ENCODE assay signal across 9 mouse cellular contexts in the genomic region with DNA sequence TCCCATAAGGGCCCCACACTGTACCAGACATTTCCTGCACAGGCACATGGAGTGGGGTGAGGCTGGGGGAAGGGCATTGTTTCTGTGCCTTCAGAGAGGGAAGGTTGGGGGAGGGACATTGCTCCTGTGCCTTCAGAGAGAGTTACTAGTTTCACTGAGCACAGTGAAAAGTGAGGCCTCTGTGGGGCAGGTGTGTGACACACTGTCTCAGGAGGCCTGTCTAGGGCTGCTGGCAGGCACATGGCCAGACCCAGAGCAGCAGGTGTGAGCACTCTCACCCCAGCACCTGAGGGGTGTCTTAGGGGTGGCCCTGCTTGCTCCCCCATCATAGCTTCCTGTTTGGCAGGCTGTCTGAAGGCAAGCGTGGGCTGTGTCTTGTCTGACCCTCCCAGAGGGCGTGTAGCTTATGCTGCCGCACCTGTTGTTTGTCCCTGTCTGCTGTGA. TPM values are rescaled to one million over a fixed set of nuclear protein-coding genes. Genes with fewer than 3 reads are reported as not detected.
DNase-seq lines count a peak whose midpoint lies in the region; ATAC-seq lines count a peak whose summit lies in the region.
"Had no signal": no experiment of that assay in that cellular context is flagged by ENCODE, and none has a peak within 500 bp of the region (broad histone marks: within the 10 kb centered on the region; RNA-seq: fewer than 3 reads in every experiment).

No protein-coding gene starts in this region.

- peak overlapping the region; percentile 89 for H3K4me3 ChIP-seq in heart, embryonic 12.5 days
- H3K4me3 ChIP-seq in embryonic facial prominence, embryonic 14.5 days (ENCODE audit: low read depth, low read length): no peak overlapping the region
- H3K4me3 ChIP-seq in liver, embryonic 16.5 days (ENCODE audit: low read depth, low read length): peak overlapping the region; percentile 98
- H3K4me3 ChIP-seq in stomach, embryonic 14.5 days (ENCODE audit: low read depth, low read length): no peak overlapping the region

- peak overlapping the region; percentile 40 for H3K27ac ChIP-seq in heart, embryonic 12.5 days (ENCODE audit: poor library complexity, severe bottlenecking)
- no peak overlapping the region; the same call in 1 of the 2 replicates for H3K27ac ChIP-seq in embryonic facial prominence, embryonic 14.5 days (replicated peaks; ENCODE audit: low read depth, low read length)
- peak overlapping the region; percentile 91 for H3K27ac ChIP-seq in liver, embryonic 16.5 days (ENCODE audit: low read length)
- peak overlapping the region; percentile 63 for H3K27ac ChIP-seq in stomach, embryonic 14.5 days (ENCODE audit: low read length)

- WGBS in heart, embryonic 12.5 days: 58% methylated on average over 3 of the region's 3 CpGs
- 63% methylated on average over 2 of the region's 3 CpGs for WGBS in embryonic facial prominence, embryonic 14.5 days
- 45% methylated on average over 3 of the region's 3 CpGs for WGBS in liver, embryonic 16.5 days (ENCODE audit: insufficient replicate concordance)
- 51% methylated on average over 3 of the region's 3 CpGs for WGBS in stomach, embryonic 14.5 days

- H3K4me1 ChIP-seq in heart, embryonic 12.5 days (replicated peaks): peaks cover 85% of the 10 kb centered on the region
- peaks cover 22% of the 10 kb centered on the region for H3K4me1 ChIP-seq in embryonic facial prominence, embryonic 14.5 days (ENCODE audit: control insufficient read depth, insufficient read depth, low read length)
- H3K4me1 ChIP-seq in liver, embryonic 16.5 days (ENCODE audit: control insufficient read depth, low read depth, low read length): peaks cover 82% of the 10 kb centered on the region
- peaks cover 49% of the 10 kb centered on the region for H3K4me1 ChIP-seq in stomach, embryonic 14.5 days (ENCODE audit: control insufficient read depth, insufficient read depth, low read length)

- peak overlapping the region; percentile 81 for H3K4me2 ChIP-seq in heart, embryonic 12.5 days
- H3K4me2 ChIP-seq in embryonic facial prominence, embryonic 14.5 days (ENCODE audit: low read depth, low read length): 0 out of 2 replicates have a peak overlapping the region, but pooled peaks have one; percentile 8
- H3K4me2 ChIP-seq in liver, embryonic 16.5 days (ENCODE audit: low read depth, low read length): peak overlapping the region; percentile 86
- no peak overlapping the region for H3K4me2 ChIP-seq in stomach, embryonic 14.5 days (replicated peaks; ENCODE audit: low read depth, low read length)

- H3K36me3 ChIP-seq in heart, embryonic 12.5 days: peaks cover 73% of the 10 kb centered on the region
- H3K36me3 ChIP-seq in embryonic facial prominence, embryonic 14.5 days (ENCODE audit: control insufficient read depth, insufficient read depth, low read length): peaks cover 19% of the 10 kb centered on the region; the same call in 1 of the 2 replicates
- peaks cover 93% of the 10 kb centered on the region for H3K36me3 ChIP-seq in liver, embryonic 16.5 days (ENCODE audit: control insufficient read depth, insufficient read depth)
- H3K36me3 ChIP-seq in stomach, embryonic 14.5 days (ENCODE audit: control insufficient read depth, insufficient read depth, low read length): peaks cover under 1% of the 10 kb centered on the region

- no peak for ATAC-seq in heart, embryonic 12.5 days (ENCODE audit: insufficient number of reproducible peaks, low FRiP score)
- ATAC-seq in embryonic facial prominence, embryonic 14.5 days (ENCODE audit: low read depth): peak; percentile 61; the same call in 1 of the 2 replicates
- no peak for ATAC-seq in liver, embryonic 16.5 days (ENCODE audit: low read depth)
- ATAC-seq in stomach, embryonic 14.5 days (ENCODE audit: insufficient number of reproducible peaks, insufficient read depth, low FRiP score, low read depth): 0 out of 2 replicates have a peak, but pooled peaks have one; percentile 5

- no peaks in the 10 kb centered on the region for H3K27me3 ChIP-seq in heart, embryonic 12.5 days (replicated peaks)
- no peaks in the 10 kb centered on the region for H3K27me3 ChIP-seq in embryonic facial prominence, embryonic 14.5 days (replicated peaks; ENCODE audit: control insufficient read depth, insufficient read depth, low read length)
- H3K27me3 ChIP-seq in liver, embryonic 16.5 days (ENCODE audit: control insufficient read depth, insufficient read depth, low read depth, low read length): no peaks in the 10 kb centered on the region
- H3K27me3 ChIP-seq in stomach, embryonic 14.5 days (ENCODE audit: control insufficient read depth, insufficient read depth, low read length): no peaks in the 10 kb centered on the region

- intact Hi-C loops in heart, postnatal 25 days (cut with DNase I): loop anchor here (10.0 kb wide), 1 partner anchor 58 kb away; no protein-coding TSS in a partner anchor
- intact Hi-C loops in left cerebral cortex, postnatal 36 days (cut with DNase I): loop anchor here (10.0 kb wide), 1 partner anchor 58 kb away; no protein-coding TSS in a partner anchor

- no peak for DNase-seq in heart, postnatal 25 days (ENCODE audit: low spot score)
- DNase-seq in embryonic facial prominence, embryonic 14.5 days (ENCODE audit: low spot score): peak; percentile 71
- no peak for DNase-seq in embryo, embryonic 9.5 days (ENCODE audit: extremely low spot score)
- DNase-seq in adipocyte (ENCODE audit: low spot score): no peak
- DNase-seq in left cerebral cortex, postnatal 36 days (ENCODE audit: low spot score in 2 of 2): no peak

- H3K9ac ChIP-seq in heart, embryonic 12.5 days: peak overlapping the region; percentile 90
- H3K9ac ChIP-seq in embryonic facial prominence, embryonic 14.5 days (ENCODE audit: low read depth, low read length): no peak overlapping the region
- H3K9ac ChIP-seq in liver, embryonic 16.5 days (ENCODE audit: low read depth, low read length): peak overlapping the region; percentile 97
- H3K9ac ChIP-seq in stomach, embryonic 14.5 days (replicated peaks; ENCODE audit: low read depth, low read length): no peak overlapping the region

- H3K9me3 ChIP-seq in heart, embryonic 12.5 days (replicated peaks): no peaks in the 10 kb centered on the region
- no peaks in the 10 kb centered on the region for H3K9me3 ChIP-seq in embryonic facial prominence, embryonic 14.5 days (ENCODE audit: control insufficient read depth, low read length)
- H3K9me3 ChIP-seq in liver, embryonic 16.5 days (replicated peaks; ENCODE audit: control insufficient read depth, low read length): no peaks in the 10 kb centered on the region
- no peaks in the 10 kb centered on the region for H3K9me3 ChIP-seq in stomach, embryonic 14.5 days (ENCODE audit: control insufficient read depth, low read depth, low read length)

RNA-seq across cellular contexts. Expression of a gene that starts 6.4 kb away (rescaled TPM):
- polyA plus RNA-seq in heart, embryonic 12.5 days (2016; fragmentation: Nextera tagmentation; extraction: Ambion mirVana): 146 and 147 TPM in 2 replicates
- 100 to 1,000 TPM; 167 to 223 TPM for total RNA-seq in heart, postnatal 25 days (2021)
- polyA plus RNA-seq in embryonic facial prominence, embryonic 14.5 days (2014; fragmentation: Nextera tagmentation; extraction: Ambion mirVana): 40.4 and 48.1 TPM in 2 replicates
- polyA plus RNA-seq in liver, embryonic 16.5 days (2015; fragmentation: Nextera tagmentation; extraction: Ambion mirVana): 279 and 350 TPM in 2 replicates
- polyA plus RNA-seq in stomach, embryonic 14.5 days (2014; fragmentation: Nextera tagmentation; extraction: Ambion mirVana): 35.6 and 37.9 TPM in 2 replicates
- total RNA-seq in left cerebral cortex, postnatal 36 days (2021): 1 to 10 TPM; 3.0 to 3.6 TPM

RNA-seq across cellular contexts. Expression of a gene that starts 26.8 kb away (rescaled TPM):
- 102 and 103 TPM in 2 replicates for polyA plus RNA-seq in heart, embryonic 12.5 days (2016; fragmentation: Nextera tagmentation; extraction: Ambion mirVana)
- 10 to 100 TPM; 24.4 to 25.3 TPM for total RNA-seq in heart, postnatal 25 days (2021)
- polyA plus RNA-seq in embryonic facial prominence, embryonic 14.5 days (2014; fragmentation: Nextera tagmentation; extraction: Ambion mirVana): 110 and 120 TPM in 2 replicates
- 55.2 and 56.6 TPM in 2 replicates for polyA plus RNA-seq in liver, embryonic 16.5 days (2015; fragmentation: Nextera tagmentation; extraction: Ambion mirVana)
- 138 and 146 TPM in 2 replicates for polyA plus RNA-seq in stomach, embryonic 14.5 days (2014; fragmentation: Nextera tagmentation; extraction: Ambion mirVana)
- 10 to 100 TPM; 57.9 to 58.8 TPM for total RNA-seq in left cerebral cortex, postnatal 36 days (2021)

RNA-seq across cellular contexts. Expression of a gene that starts 49.2 kb away (rescaled TPM):
- polyA plus RNA-seq in heart, embryonic 12.5 days (2016; fragmentation: Nextera tagmentation; extraction: Ambion mirVana): 0.26 and 0.30 TPM in 2 replicates
- total RNA-seq in heart, postnatal 25 days (2021): not detected
- polyA plus RNA-seq in embryonic facial prominence, embryonic 14.5 days (2014; fragmentation: Nextera tagmentation; extraction: Ambion mirVana): 1.8 and 3.1 TPM in 2 replicates
- not detected in 2 replicates for polyA plus RNA-seq in liver, embryonic 16.5 days (2015; fragmentation: Nextera tagmentation; extraction: Ambion mirVana)
- polyA plus RNA-seq in stomach, embryonic 14.5 days (2014; fragmentation: Nextera tagmentation; extraction: Ambion mirVana): 0.54 and 0.76 TPM in 2 replicates
- under 1 TPM; 0.17 to 0.70 TPM for total RNA-seq in left cerebral cortex, postnatal 36 days (2021)
- total RNA-seq: MEL had no signal

Comparison
In these comparisons a context has a peak if more than half of its experiments do, and no peak if none do; other contexts are left out.
1. ATAC-seq: peak in embryonic facial prominence, embryonic 14.5 days (single experiment) and stomach, embryonic 14.5 days (single experiment); none in heart, embryonic 12.5 days (single experiment) and liver, embryonic 16.5 days (single experiment).
2. H3K4me3 ChIP-seq: peak in heart, embryonic 12.5 days (single experiment) and liver, embryonic 16.5 days (single experiment); none in embryonic facial prominence, embryonic 14.5 days (single experiment) and stomach, embryonic 14.5 days (single experiment).
3. H3K9ac ChIP-seq: peak in heart, embryonic 12.5 days (single experiment) and liver, embryonic 16.5 days (single experiment); none in embryonic facial prominence, embryonic 14.5 days (single experiment) and stomach, embryonic 14.5 days (single experiment).